Mouse (Mus musculus): ENCODE data around the gene Gm12184. TPM values are rescaled to one million over a fixed set of nuclear protein-coding genes. Genes with fewer than 3 reads are reported as not detected.

The Gm12184 gene
- polyA plus RNA-seq, 1 experiment from 2014 or later, result 4.3 TPM

DNA sequence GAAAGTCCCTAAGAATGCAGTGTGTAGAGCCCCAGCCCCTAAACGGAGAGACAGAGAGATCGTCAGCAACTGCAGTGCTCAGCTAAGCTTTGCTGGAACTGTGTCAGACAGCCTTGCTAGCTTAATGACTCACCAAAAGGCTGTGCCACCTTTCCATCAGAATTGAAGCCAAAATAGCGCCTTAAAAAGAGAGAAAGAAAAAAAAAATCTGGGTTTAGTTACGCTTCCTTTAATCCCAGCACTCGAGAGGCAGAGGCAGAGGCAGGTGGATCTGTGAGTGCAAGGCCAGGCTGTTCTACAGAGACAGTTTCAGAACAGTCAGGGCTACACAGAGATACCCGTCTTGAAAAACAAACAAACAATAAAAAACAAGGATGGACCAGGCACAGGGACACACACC is 17.9 kb upstream of the Gm12184 start:
- no peak overlapping the region for H3K9ac ChIP-seq
- no peaks in the 10 kb centered on the region for H3K4me1 ChIP-seq (replicated peaks)
- 51% methylated on average over 6 of the region's 6 CpGs for WGBS
- no peak overlapping the region for H3K4me3 ChIP-seq
- no peaks in the 10 kb centered on the region for H3K9me3 ChIP-seq
- no peaks in the 10 kb centered on the region for H3K36me3 ChIP-seq
- peaks cover 29% of the 10 kb centered on the region for H3K27me3 ChIP-seq
- H3K4me2 ChIP-seq, result no peak overlapping the region
- ATAC-seq (ENCODE audit: low read depth), result no peak
- H3K27ac ChIP-seq (replicated peaks), result no peak overlapping the region

DNA sequence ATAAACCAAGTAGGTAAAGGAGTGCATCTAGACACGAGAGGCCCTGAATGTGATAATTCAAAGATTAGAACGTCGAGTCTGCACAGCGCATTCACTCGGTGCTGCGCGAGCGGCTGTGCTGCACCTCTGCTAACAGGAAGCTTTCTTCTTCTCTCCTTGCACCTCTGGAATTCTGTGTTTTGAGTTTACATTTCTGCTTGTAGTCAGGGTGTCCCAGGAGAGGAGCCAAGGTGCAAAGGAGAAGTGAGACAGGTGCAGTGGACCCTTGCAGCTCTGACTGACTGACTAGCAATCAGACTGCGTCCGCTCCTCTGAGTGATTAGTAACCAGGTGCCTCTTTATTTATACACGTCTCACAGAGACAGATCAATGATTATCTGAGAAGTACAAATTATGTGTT is 16.7 kb upstream of the Gm12184 start:
- 83% methylated on average over 11 of the region's 11 CpGs for WGBS
- peaks cover 26% of the 10 kb centered on the region for H3K27me3 ChIP-seq
- ATAC-seq (ENCODE audit: low read depth), result no peak

DNA sequence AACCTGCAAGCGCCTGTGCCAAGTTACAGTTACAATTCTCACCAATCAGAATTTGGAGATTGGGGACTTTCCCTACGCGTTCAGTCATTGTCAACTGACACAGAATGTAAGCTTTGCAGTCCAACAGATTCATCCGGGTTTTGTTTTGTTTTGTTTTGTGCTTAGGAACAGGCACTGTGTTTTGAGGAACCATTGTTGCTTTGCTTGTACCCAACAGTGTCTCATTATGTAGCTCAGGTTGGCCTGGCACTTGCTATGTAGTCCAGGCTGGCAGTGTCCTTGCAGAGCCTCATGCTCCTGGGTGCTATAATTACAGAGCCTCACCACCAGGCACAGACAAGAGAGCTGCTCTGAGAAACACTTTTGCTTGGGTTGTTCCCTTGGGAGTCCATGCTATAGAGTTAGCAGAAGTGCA is 15.9 kb upstream of the Gm12184 start:
- 83% methylated on average over 4 of the region's 4 CpGs for WGBS
- Histone ChIP-seq H3K4me3 (no peak overlapping the region), H3K36me3 (no peaks in the 10 kb centered on the region), H3K27me3 (peaks cover 26% of the 10 kb centered on the region), H3K9me3 (no peaks in the 10 kb centered on the region), H3K9ac (no peak overlapping the region), H3K4me1 (replicated peaks) (peaks cover 11% of the 10 kb centered on the region), H3K27ac (replicated peaks) (no peak overlapping the region), H3K4me2 (no peak overlapping the region)
- ATAC-seq (ENCODE audit: low read depth), result no peak

More for the DNA sequence above, 16.7 kb upstream of the Gm12184 start:
- H3K4me3 ChIP-seq, result no peak overlapping the region
- no peak overlapping the region for H3K9ac ChIP-seq
- no peak overlapping the region for H3K27ac ChIP-seq (replicated peaks)
- H3K4me1 ChIP-seq (replicated peaks), result peaks cover 8% of the 10 kb centered on the region
- H3K4me2 ChIP-seq, result no peak overlapping the region
- no peaks in the 10 kb centered on the region for H3K9me3 ChIP-seq
- H3K36me3 ChIP-seq, result no peaks in the 10 kb centered on the region

DNA sequence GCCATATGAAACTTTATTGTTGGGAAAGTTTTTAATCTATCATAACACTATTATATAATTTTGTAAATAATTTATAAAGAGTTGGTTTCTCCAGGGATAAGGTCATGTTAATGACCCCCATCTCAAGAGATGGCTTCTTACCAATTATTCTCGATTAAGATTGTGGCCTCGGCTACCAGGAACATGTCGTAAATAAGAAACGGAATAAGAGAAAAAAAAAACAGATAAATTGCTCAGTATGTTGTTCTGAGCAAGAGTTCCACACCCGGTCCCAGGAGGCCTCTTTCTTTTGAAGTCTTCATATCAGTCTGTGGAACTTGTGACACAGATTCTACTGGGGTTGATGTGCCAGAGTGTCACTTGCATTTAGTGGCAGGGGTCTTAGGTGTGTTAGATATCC is 14.8 kb upstream of the Gm12184 start:
- no peaks in the 10 kb centered on the region for H3K9me3 ChIP-seq
- ATAC-seq (ENCODE audit: low read depth), result no peak
- no peak overlapping the region for H3K4me2 ChIP-seq
- H3K36me3 ChIP-seq, result no peaks in the 10 kb centered on the region
- H3K9ac ChIP-seq, result no peak overlapping the region
- H3K4me3 ChIP-seq, result no peak overlapping the region
- peaks cover 17% of the 10 kb centered on the region for H3K4me1 ChIP-seq (replicated peaks)
- WGBS, result 80% methylated on average over 5 of the region's 5 CpGs
- H3K27ac ChIP-seq (replicated peaks), result no peak overlapping the region
- H3K27me3 ChIP-seq, result peaks cover 35% of the 10 kb centered on the region

DNA sequence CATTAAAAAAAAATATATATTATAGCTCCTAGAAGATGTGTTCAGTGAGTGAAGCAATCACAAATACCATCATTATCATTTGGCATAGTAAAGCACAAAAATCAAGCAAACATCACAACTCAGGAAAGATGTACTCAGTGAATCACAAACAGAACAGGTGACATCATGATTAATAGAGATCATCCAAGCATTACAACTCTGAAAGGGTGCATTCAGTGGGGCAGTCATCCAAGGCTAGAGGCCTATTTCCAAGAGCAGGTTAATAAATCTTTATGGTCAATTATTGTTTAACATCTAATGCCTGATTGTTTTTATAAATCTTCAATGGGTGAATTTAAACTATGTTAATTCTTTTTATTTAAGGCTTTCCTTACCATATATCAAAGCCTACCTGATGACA is 14.3 kb upstream of the Gm12184 start:
- Histone ChIP-seq H3K9ac (no peak overlapping the region), H3K9me3 (no peaks in the 10 kb centered on the region), H3K27me3 (peaks cover 32% of the 10 kb centered on the region), H3K27ac (replicated peaks) (no peak overlapping the region), H3K36me3 (no peaks in the 10 kb centered on the region), H3K4me1 (replicated peaks) (peaks cover 17% of the 10 kb centered on the region), H3K4me2 (no peak overlapping the region), H3K4me3 (no peak overlapping the region)
- ATAC-seq (ENCODE audit: low read depth), result no peak

DNA sequence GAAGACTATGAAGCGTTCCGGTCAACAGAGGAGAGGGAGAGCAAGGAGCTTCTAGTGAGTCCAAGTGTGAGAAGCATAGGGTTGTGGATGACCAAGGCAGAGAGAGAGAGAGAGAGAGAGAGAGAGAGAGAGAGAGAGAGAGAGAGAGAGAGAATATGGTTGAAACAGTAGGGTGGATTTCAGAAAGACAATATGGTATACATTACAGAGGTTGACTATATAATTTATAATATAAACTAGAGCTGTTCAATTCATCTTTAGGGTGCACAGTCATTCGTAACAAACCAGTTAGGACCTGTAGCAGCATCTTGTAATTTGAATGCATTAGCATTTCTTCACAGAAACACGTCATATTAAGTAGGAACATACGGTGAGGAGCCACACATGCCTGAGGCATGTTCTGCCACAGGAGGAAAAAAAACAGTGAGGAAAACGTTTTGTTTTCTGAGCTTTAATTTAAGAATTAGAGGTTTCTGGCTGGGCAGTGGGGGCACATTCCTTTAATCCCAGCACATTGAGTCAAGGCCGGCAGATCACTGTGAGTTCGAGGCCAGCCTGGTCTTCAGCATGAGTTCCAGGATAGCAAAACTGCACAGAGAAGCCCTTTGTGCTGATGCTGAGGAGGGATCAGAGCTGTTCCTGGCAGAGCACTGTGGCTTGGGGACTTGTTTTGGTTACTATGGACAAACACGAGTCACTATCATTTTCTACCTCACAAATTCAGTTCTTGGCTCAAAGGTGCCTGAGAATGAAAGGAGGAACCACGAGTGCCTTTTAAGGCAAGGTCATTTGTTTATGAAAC is 12.6 kb upstream of the Gm12184 start:
- peaks cover 32% of the 10 kb centered on the region for H3K27me3 ChIP-seq
- peak overlapping the region; percentile 84 for H3K4me2 ChIP-seq
- peak overlapping the region; percentile 90 for H3K4me3 ChIP-seq
- H3K36me3 ChIP-seq, result no peaks in the 10 kb centered on the region
- no peak overlapping the region for H3K27ac ChIP-seq (replicated peaks)
- WGBS, result 71% methylated on average over 10 of the region's 10 CpGs
- H3K9me3 ChIP-seq, result no peaks in the 10 kb centered on the region
- H3K4me1 ChIP-seq (replicated peaks), result peaks cover 17% of the 10 kb centered on the region
- no peak for ATAC-seq (ENCODE audit: low read depth)
- H3K9ac ChIP-seq, result no peak overlapping the region

DNA sequence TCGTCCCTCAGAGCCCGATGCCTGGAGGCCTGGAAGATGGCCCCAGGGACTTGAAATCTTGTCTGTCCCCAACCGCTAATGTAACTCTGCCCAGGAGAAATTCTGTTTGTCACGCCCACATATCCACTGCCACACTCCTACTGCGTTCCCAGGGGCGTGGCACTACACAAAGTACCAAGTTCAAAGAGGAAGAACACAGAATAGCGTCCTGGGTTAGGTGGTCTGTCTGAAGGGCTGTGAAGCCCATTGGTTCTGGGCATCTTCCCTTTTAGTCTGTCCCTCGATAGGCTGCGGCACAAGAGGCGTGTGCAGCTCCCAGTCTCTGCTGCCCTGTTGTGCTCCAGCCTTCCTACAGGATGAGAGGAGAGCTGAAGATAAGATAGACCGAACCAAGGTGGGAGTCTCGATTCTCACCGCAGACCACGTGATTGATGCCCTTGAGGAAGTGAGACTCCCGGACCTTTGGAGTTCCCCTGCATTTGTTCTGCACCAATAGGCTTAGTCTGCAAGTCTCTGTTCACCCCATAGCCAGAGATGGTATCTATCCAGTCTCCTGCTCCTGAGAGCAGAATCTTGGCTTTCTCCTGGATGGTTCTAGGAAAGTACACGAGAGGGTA is 11.8 kb upstream of the Gm12184 start:
- peak overlapping the region; percentile 84 for H3K4me2 ChIP-seq
- H3K4me1 ChIP-seq (replicated peaks), result peaks cover 17% of the 10 kb centered on the region
- no peaks in the 10 kb centered on the region for H3K9me3 ChIP-seq
- H3K27ac ChIP-seq (replicated peaks), result peak overlapping the region; percentile 72; the same call in 1 of the 2 replicates
- 3% methylated on average over 16 of the region's 16 CpGs for WGBS
- H3K36me3 ChIP-seq, result no peaks in the 10 kb centered on the region
- peak overlapping the region; percentile 90 for H3K4me3 ChIP-seq
- H3K9ac ChIP-seq, result peak overlapping the region; percentile 80
- peak; percentile 21; the same call in 1 of the 2 replicates for ATAC-seq (ENCODE audit: low read depth)
- peaks cover 31% of the 10 kb centered on the region for H3K27me3 ChIP-seq

DNA sequence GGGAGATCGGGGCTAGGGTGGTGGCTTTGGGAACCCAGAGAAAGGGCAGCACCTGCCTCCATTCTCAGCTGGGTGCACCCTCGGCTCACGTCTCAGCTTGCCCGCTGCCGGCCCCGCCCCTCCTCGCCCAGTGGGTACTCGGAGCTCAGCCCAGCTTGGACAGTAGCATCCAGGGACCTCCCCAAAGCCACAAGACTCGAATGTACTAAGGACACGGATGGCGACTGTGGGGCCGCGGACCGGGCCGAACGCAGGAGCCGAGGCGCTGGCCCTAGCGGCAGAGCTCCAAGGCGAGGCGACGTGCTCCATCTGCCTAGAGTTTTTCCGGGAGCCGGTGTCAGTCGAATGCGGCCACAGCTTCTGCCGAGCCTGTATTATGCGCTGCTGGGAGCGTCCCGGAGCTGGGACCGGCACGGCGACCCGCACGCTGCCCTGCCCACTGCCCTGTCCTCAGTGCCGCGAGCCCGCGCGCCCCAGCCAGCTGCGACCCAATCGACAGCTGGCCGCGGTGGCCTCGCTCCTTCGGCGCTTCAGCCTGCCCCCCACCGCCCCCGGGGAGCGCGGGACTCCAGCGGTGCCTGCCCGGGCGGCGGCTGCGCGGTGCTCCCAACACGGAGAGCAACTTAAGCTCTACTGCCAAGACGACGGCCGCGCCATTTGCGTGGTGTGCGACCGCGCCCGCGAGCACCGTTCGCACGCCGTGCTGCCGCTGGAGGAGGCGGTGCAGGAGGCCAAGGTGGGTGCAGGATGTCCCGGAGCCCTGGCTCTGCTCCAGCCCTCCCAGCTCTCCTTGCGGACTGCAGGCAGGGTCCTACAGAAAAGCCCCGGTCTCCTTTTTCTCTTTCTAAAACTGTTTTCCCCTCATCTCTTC is 11.1 kb upstream of the Gm12184 start:
- H3K9me3 ChIP-seq, result no peaks in the 10 kb centered on the region
- no peaks in the 10 kb centered on the region for H3K36me3 ChIP-seq
- H3K4me3 ChIP-seq, result peak overlapping the region; percentile 90
- peak overlapping the region; percentile 72 for H3K27ac ChIP-seq (replicated peaks)
- peak overlapping the region; percentile 80 for H3K9ac ChIP-seq
- peaks cover 17% of the 10 kb centered on the region for H3K4me1 ChIP-seq (replicated peaks)
- H3K4me2 ChIP-seq, result peak overlapping the region; percentile 84
- ATAC-seq (ENCODE audit: low read depth), result peak; percentile 36
- WGBS, result under 1% methylated on average over 76 of the region's 77 CpGs
- peaks cover 28% of the 10 kb centered on the region for H3K27me3 ChIP-seq

DNA sequence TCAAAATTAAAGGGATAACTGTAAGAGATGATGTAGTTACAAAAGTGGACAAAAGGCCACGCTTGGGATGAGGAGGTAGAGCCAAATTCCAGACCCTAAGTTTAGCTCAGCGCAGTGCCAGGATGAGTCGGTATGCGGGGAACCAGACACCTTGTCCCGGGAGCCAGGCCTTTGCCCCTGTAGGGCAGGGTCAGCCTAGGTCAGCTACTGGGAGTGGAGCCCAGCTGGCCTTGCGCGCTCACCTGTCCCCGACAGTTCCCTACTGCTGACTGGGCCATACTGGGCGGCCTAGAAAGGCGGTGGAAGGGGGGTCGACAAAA is 10.5 kb upstream of the Gm12184 start:
- H3K9me3 ChIP-seq, result no peaks in the 10 kb centered on the region
- peak overlapping the region; percentile 84 for H3K4me2 ChIP-seq
- no peak for ATAC-seq (ENCODE audit: low read depth)
- H3K4me3 ChIP-seq, result peak overlapping the region; percentile 90
- H3K4me1 ChIP-seq (replicated peaks), result peaks cover 17% of the 10 kb centered on the region
- H3K27ac ChIP-seq (replicated peaks), result 0 out of 2 replicates have a peak overlapping the region, but pooled peaks have one; percentile 72
- peak overlapping the region; percentile 80 for H3K9ac ChIP-seq
- H3K27me3 ChIP-seq, result peaks cover 28% of the 10 kb centered on the region
- H3K36me3 ChIP-seq, result no peaks in the 10 kb centered on the region
- 10% methylated on average over 11 of the region's 11 CpGs for WGBS

DNA sequence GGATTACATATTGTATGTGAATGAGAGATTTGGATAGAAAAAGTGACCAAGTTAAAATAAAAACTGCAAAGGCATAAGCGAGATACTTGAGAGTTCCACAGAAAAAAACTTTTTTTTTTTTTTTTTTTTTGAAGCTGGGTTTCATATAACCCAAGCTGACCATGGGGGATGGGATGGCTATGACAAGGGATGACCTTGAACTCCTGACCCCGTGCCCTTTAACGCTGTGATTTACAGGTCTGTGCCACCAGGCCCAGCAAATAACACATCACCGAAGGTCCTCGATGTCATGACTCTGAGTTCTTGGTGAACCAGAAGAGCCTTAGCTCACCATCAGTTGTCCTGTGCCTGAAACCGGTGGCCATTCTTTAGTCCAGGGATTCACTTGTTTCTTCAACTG is 9.5 kb upstream of the Gm12184 start:
- H3K9ac ChIP-seq, result no peak overlapping the region
- peaks cover 28% of the 10 kb centered on the region for H3K27me3 ChIP-seq
- H3K4me3 ChIP-seq, result no peak overlapping the region
- H3K4me1 ChIP-seq (replicated peaks), result peaks cover 17% of the 10 kb centered on the region
- no peak overlapping the region for H3K27ac ChIP-seq (replicated peaks)
- no peaks in the 10 kb centered on the region for H3K36me3 ChIP-seq
- ATAC-seq (ENCODE audit: low read depth), result no peak
- WGBS, result 75% methylated on average over 6 of the region's 6 CpGs
- H3K9me3 ChIP-seq, result no peaks in the 10 kb centered on the region
- no peak overlapping the region for H3K4me2 ChIP-seq

DNA sequence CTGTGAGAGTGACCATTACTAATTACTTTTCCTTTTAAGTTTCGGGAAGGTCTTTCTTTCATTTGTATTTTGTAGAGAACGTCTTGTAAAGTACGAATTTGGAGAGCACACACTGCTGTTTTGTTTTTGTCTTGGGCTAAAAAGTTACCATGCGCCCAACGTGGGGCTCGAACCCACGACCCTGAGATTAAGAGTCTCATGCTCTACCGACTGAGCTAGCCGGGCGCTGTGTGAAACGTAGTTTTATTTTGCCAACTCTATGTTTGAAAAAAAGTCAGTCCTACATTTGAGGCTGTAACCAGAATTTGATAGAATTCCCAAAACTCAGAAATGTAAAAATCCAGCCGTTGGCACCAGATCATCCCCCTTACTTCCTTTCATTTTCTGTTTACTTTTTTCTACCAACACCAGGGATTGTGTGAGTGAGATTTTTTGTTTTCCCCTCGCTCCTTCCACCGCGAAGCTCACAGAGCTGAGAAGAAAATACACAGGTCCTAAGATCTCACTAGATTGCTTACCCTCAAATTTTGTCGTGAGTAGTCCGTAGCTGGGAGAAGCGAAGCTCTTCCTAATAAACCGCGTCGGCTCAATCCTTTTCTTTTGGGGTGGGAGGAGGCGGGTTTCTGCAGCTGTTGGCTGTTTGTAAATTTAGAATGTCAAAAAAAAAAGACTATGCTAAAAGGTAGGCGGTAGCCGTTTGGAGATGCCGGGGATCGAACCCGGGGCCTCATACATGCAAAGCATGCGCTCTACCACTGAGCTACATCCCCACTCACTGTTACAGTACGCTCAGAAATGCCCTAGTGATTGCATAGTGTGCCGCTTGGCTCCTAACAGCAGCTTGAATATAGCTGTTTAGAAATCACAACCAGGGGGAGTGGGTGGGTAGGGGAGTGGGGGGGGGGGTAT is 7.5 kb upstream of the Gm12184 start:
- Histone ChIP-seq H3K27me3 (peaks cover 13% of the 10 kb centered on the region), H3K36me3 (no peaks in the 10 kb centered on the region), H3K4me2 (peak overlapping the region; percentile 67), H3K9ac (peak overlapping the region; percentile 76), H3K9me3 (no peaks in the 10 kb centered on the region), H3K27ac (replicated peaks) (peak overlapping the region; percentile 77), H3K4me1 (replicated peaks) (peaks cover 17% of the 10 kb centered on the region), H3K4me3 (peak overlapping the region; percentile 57)
- under 1% methylated on average over 30 of the region's 30 CpGs for WGBS
- ATAC-seq (ENCODE audit: low read depth), result peak; percentile 89

Measured in neural tube, embryonic 13.5 days (tissue).